ENCODE assay signal across 8 mouse cellular contexts in genomic region chr7:49493210-49493609, GRCm38 (mm10).
DNase-seq lines count a peak whose midpoint lies in the region; ATAC-seq and TF ChIP-seq lines count a peak whose summit lies in the region.

No protein-coding gene starts in this region.

- H3K9ac ChIP-seq in liver, embryonic 12.5 days = no peak overlapping the region
- no peak overlapping the region for H3K9ac ChIP-seq in embryonic facial prominence, embryonic 11.5 days (replicated peaks; ENCODE audit: low read length)

- no peak overlapping the region for H3K4me3 ChIP-seq in cerebellum, adult 2 months (replicated peaks; ENCODE audit: insufficient read depth, low read depth, low read length)
- H3K4me3 ChIP-seq in liver, embryonic 12.5 days = no peak overlapping the region
- no peak overlapping the region for H3K4me3 ChIP-seq in embryonic facial prominence, embryonic 11.5 days (ENCODE audit: low read depth, low read length)

- no peak for ATAC-seq in liver, embryonic 12.5 days
- no peak for ATAC-seq in embryonic facial prominence, embryonic 11.5 days (replicated peaks; ENCODE audit: insufficient number of reproducible peaks, low FRiP score, low TSS enrichment, low read depth)

- peaks cover 22% of the 10 kb centered on the region for H3K4me1 ChIP-seq in cerebellum, adult 2 months (ENCODE audit: control insufficient read depth, insufficient read depth, low read length)
- no peaks in the 10 kb centered on the region for H3K4me1 ChIP-seq in liver, embryonic 12.5 days
- H3K4me1 ChIP-seq in embryonic facial prominence, embryonic 11.5 days (ENCODE audit: control insufficient read depth, insufficient read depth, low read length) = peaks cover 4% of the 10 kb centered on the region

- no peak overlapping the region for H3K4me2 ChIP-seq in liver, embryonic 12.5 days
- H3K4me2 ChIP-seq in embryonic facial prominence, embryonic 11.5 days (ENCODE audit: low read depth, low read length) = no peak overlapping the region

- no peak for DNase-seq in cerebellum, adult 2 months
- DNase-seq in cerebellum, adult 9-11 months = no peak
- peak; percentile 42 for DNase-seq in liver
- DNase-seq in embryonic facial prominence, embryonic 11.5 days (ENCODE audit: low spot score) = peak; percentile 37
- peak; percentile 63 for DNase-seq in splenic B cell, adult 2 months (ENCODE audit: low read depth, low spot score)
- DNase-seq in heart, adult 11 months = no peak
- no peak for DNase-seq in embryo, embryonic 9.5 days (ENCODE audit: extremely low spot score)

- H3K27me3 ChIP-seq in cerebellum, adult 2 months (ENCODE audit: control insufficient read depth, insufficient read depth, low read length) = no peaks in the 10 kb centered on the region
- H3K27me3 ChIP-seq in liver, embryonic 12.5 days (replicated peaks) = no peaks in the 10 kb centered on the region
- H3K27me3 ChIP-seq in embryonic facial prominence, embryonic 11.5 days (ENCODE audit: control insufficient read depth, insufficient read depth, low read length) = no peaks in the 10 kb centered on the region
- H3K27me3 ChIP-seq in splenic B cell, adult 2 months (ENCODE audit: control insufficient read depth, insufficient read depth, low read length, poor library complexity, severe bottlenecking) = no peaks in the 10 kb centered on the region

- peak; percentile 40; the same call in 1 of the 2 replicates for TF ChIP-seq CTCF in cerebellum, adult 2 months (IDR thresholded peaks at IDR 0.05; ENCODE audit: borderline replicate concordance, insufficient read depth, low read depth, low read length)

- WGBS in cerebellum, adult 2 months = 95% methylated on average over 4 of the region's 4 CpGs
- 69% methylated on average over 4 of the region's 4 CpGs for WGBS in liver, embryonic 12.5 days (ENCODE audit: insufficient replicate concordance)
- WGBS in embryonic facial prominence, embryonic 11.5 days = 86% methylated on average over 4 of the region's 4 CpGs

- no peak for TF ChIP-seq POLR2A in cerebellum, adult 2 months (IDR thresholded peaks at IDR 0.05; ENCODE audit: borderline replicate concordance, insufficient read depth, low read length)

- no peaks in the 10 kb centered on the region for H3K36me3 ChIP-seq in liver, embryonic 12.5 days
- H3K36me3 ChIP-seq in embryonic facial prominence, embryonic 11.5 days (replicated peaks; ENCODE audit: control insufficient read depth, insufficient read depth, low read depth, low read length) = no peaks in the 10 kb centered on the region; the same call in 1 of the 2 replicates
- no peaks in the 10 kb centered on the region for H3K36me3 ChIP-seq in splenic B cell, adult 2 months (ENCODE audit: control insufficient read depth, insufficient read depth, low read length, poor library complexity, severe bottlenecking)

- no peaks in the 10 kb centered on the region for H3K9me3 ChIP-seq in liver, embryonic 12.5 days (replicated peaks)
- H3K9me3 ChIP-seq in embryonic facial prominence, embryonic 11.5 days (replicated peaks; ENCODE audit: control insufficient read depth, low read length) = no peaks in the 10 kb centered on the region

- no peak overlapping the region for H3K27ac ChIP-seq in cerebellum, adult 2 months (ENCODE audit: insufficient read depth, low read length)
- H3K27ac ChIP-seq in liver, embryonic 12.5 days = no peak overlapping the region
- no peak overlapping the region for H3K27ac ChIP-seq in embryonic facial prominence, embryonic 11.5 days (replicated peaks; ENCODE audit: low read depth, low read length)

Comparison
In these comparisons a context has a peak if more than half of its experiments do, and no peak if none do; other contexts are left out.
1. DNase-seq: peak in liver (single experiment), embryonic facial prominence, embryonic 11.5 days (single experiment) and splenic B cell, adult 2 months (single experiment); none in cerebellum, adult 2 months (0 of 2), cerebellum, adult 9-11 months (single experiment), heart, adult 11 months (single experiment) and embryo, embryonic 9.5 days (single experiment).